Mouse (Mus musculus): ENCODE results near the gene Tmem30a. TPM values are rescaled to one million over a fixed set of nuclear protein-coding genes. Genes with fewer than 3 reads are reported as not detected.

The Tmem30a gene
- total RNA-seq (2021), result 100 to 1,000 TPM; 115 to 146 TPM
- long read RNA-seq, experiment 1, transcript Tmem30a-201 (7 exons, 3,658 nt), result major isoform, 239 of 256 reads
- long read RNA-seq, experiment 1, partial matches to known transcripts, result 8 of 256 reads
- long read RNA-seq, experiment 1, other reads (novel, unspliced or antisense), result 6 of 256 reads
- long read RNA-seq, experiment 2, transcript Tmem30a-201 (7 exons, 3,658 nt), result major isoform, 53 of 54 reads
- long read RNA-seq, experiment 2, partial matches to known transcripts, result 0 of 54 reads
- long read RNA-seq, experiment 2, other reads (novel, unspliced or antisense), result 0 of 54 reads

GRCm38 (mm10) chr9:79792841-79793835 lies at the start of gene Tmem30a:
Gene Tmem30a, minus strand, starts transcription at chr9:79793507.
- peak; percentile 95 to 96 for DNase-seq

- DNase-seq, result no peak
Measured at GRCm38 (mm10) chr9:79842615-79843014, 49.3 kb upstream of the Tmem30a start.

GRCm38 (mm10) chr9:79842028-79842427 lies 48.7 kb upstream of the Tmem30a start:
- DNase-seq, result no peak

GRCm38 (mm10) chr9:79831294-79831693 lies 38.0 kb upstream of the Tmem30a start:
- DNase-seq, result no peak

GRCm38 (mm10) chr9:79830874-79831273 lies 37.6 kb upstream of the Tmem30a start:
- no peak for DNase-seq

- DNase-seq, result no peak
Measured at GRCm38 (mm10) chr9:79829842-79830800, 36.8 kb upstream of the Tmem30a start.

- no peak for DNase-seq
Measured at GRCm38 (mm10) chr9:79827072-79827471, 33.8 kb upstream of the Tmem30a start.

GRCm38 (mm10) chr9:79825526-79825925 lies 32.2 kb upstream of the Tmem30a start:
- DNase-seq, result no peak

GRCm38 (mm10) chr9:79823856-79824255 lies 30.5 kb upstream of the Tmem30a start:
- DNase-seq, result no peak

- no peak for DNase-seq
Measured at GRCm38 (mm10) chr9:79823438-79823837, 30.1 kb upstream of the Tmem30a start.

- DNase-seq, result no peak
Measured at GRCm38 (mm10) chr9:79816464-79816863, 23.2 kb upstream of the Tmem30a start.

GRCm38 (mm10) chr9:79816013-79816412 lies 22.7 kb upstream of the Tmem30a start:
- DNase-seq, result no peak

- no peak for DNase-seq
Measured at GRCm38 (mm10) chr9:79814592-79814991, 21.3 kb upstream of the Tmem30a start.

GRCm38 (mm10) chr9:79810969-79811902 lies 17.9 kb upstream of the Tmem30a start:
- no peak for DNase-seq

- DNase-seq, result no peak
Measured at GRCm38 (mm10) chr9:79810534-79810933, 17.2 kb upstream of the Tmem30a start.

- DNase-seq, result no peak
Measured at GRCm38 (mm10) chr9:79809411-79809810, 16.1 kb upstream of the Tmem30a start.

- no peak for DNase-seq
Measured at GRCm38 (mm10) chr9:79807178-79807577, 13.9 kb upstream of the Tmem30a start.

- DNase-seq, result peak in 1 of 2 experiments; percentile 13
Measured at GRCm38 (mm10) chr9:79806317-79807075, 13.2 kb upstream of the Tmem30a start.

- no peak for DNase-seq
Measured at GRCm38 (mm10) chr9:79805426-79805825, 12.1 kb upstream of the Tmem30a start.

Measured in adrenal gland, postnatal 36 days (tissue).